Mouse (Mus musculus): Measurements from ENCODE around the gene Pappa. TPM values are rescaled to one million over a fixed set of nuclear protein-coding genes. Genes with fewer than 3 reads are reported as not detected.
A peak's percentile ranks its signal among the peaks of the same experiment; 100 is the strongest.

Pappa gene
- polyA plus RNA-seq, 2 experiments = 1.7 TPM

DNA sequence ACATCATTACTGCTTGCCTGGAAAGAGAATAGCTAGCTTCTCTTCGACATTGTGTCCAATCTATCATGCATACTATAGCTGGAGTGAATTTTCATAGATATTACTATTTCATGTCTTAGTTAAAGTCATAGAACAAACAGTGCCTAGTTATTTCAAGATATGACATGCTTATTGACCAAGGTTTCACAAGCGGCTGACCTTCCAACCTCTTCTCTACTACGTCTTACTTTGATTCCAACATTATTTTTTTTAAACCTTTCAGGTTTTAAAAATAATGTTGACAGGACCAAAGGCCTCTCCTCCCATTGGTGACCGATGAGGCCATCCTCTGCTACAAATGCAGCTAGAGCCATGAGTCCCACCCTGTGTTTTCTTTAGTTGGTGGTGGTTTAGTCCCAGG, 255.5 kb downstream of the Pappa start:
- no peaks in the 10 kb centered on the region for H3K4me1 ChIP-seq (ENCODE audit: control insufficient read depth, insufficient read depth, low read length)
- no peaks in the 10 kb centered on the region for H3K9me3 ChIP-seq (ENCODE audit: control insufficient read depth, low read length)
- no peak overlapping the region for H3K4me2 ChIP-seq (replicated peaks; ENCODE audit: low read depth, low read length, severe bottlenecking)
- TF ChIP-seq POLR2A (IDR thresholded peaks at IDR 0.05; ENCODE audit: borderline replicate concordance, extremely low read depth, insufficient read depth, insufficient read length) = no peak
- no peaks in the 10 kb centered on the region for H3K36me3 ChIP-seq (ENCODE audit: control insufficient read depth, insufficient read depth, low read length)
- H3K4me3 ChIP-seq (replicated peaks; ENCODE audit: low read length) = no peak overlapping the region
- no peaks in the 10 kb centered on the region for H3K27me3 ChIP-seq (ENCODE audit: control insufficient read depth, insufficient read depth, low read length)
- no peak overlapping the region for H3K27ac ChIP-seq (replicated peaks; ENCODE audit: low read depth, low read length)
- no peak overlapping the region for H3K9ac ChIP-seq (ENCODE audit: low read depth, low read length, severe bottlenecking)
- 89% methylated on average over 4 of the region's 4 CpGs for WGBS
- no peak for ATAC-seq (ENCODE audit: low FRiP score, low read depth)
- DNase-seq (ENCODE audit: low spot score) = no peak

DNA sequence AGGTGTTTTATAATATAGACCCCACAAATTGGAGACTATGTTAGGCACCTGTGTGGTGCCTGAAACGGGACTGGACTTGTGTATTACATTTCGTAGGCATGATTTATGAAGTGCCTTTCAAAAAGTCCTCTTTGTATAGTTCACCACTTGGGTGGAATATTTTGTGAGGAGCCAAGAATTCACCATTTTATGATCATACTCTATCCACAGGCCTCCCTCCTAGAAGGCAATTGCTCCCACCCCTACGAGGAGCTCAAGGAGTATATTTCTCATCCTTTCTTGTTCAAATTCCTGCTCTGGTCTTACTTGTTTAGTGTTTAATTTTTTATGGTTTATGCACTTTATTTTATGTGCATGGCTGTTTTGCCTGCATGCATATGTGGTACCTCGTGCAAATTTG, 259.1 kb downstream of the Pappa start:
- DNase-seq (ENCODE audit: low spot score) = no peak
- no peak overlapping the region for H3K4me3 ChIP-seq (replicated peaks; ENCODE audit: low read length)
- no peak overlapping the region for H3K27ac ChIP-seq (replicated peaks; ENCODE audit: low read depth, low read length)
- no peaks in the 10 kb centered on the region for H3K36me3 ChIP-seq (ENCODE audit: control insufficient read depth, insufficient read depth, low read length)
- peak; percentile 53; the same call in 1 of the 2 replicates for ATAC-seq (ENCODE audit: low FRiP score, low read depth)
- 49% methylated on average over 4 of the region's 4 CpGs for WGBS
- H3K27me3 ChIP-seq (ENCODE audit: control insufficient read depth, insufficient read depth, low read length) = no peaks in the 10 kb centered on the region
- no peak for TF ChIP-seq POLR2A (IDR thresholded peaks at IDR 0.05; ENCODE audit: borderline replicate concordance, extremely low read depth, insufficient read depth, insufficient read length)
- H3K4me2 ChIP-seq (replicated peaks; ENCODE audit: low read depth, low read length, severe bottlenecking) = no peak overlapping the region
- H3K9ac ChIP-seq (ENCODE audit: low read depth, low read length, severe bottlenecking) = no peak overlapping the region
- no peaks in the 10 kb centered on the region for H3K9me3 ChIP-seq (ENCODE audit: control insufficient read depth, low read length)
- no peaks in the 10 kb centered on the region for H3K4me1 ChIP-seq (ENCODE audit: control insufficient read depth, insufficient read depth, low read length)

DNA sequence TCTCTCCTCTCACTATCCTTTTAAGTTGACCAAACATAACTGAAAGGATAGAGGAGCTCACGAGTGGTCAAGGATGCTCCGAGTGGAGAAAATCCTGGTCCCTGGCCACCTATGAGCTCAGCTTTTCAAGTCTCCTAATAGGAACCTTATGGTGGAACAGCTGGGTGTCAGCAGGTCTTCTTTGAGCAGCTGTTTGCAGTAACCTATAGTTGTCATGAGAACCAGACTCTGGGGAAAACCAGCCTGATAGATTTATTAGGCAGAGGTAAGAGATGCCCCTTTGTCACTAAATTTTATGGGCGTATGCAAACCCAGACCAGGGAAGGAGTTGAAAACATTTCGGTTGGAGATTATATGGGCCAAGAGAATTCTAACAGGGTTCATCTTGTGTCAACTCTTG, 267.0 kb downstream of the Pappa start:
- WGBS = 23% methylated on average over 4 of the region's 4 CpGs
- Histone ChIP-seq H3K4me1 (ENCODE audit: control insufficient read depth, insufficient read depth, low read length) (no peaks in the 10 kb centered on the region), H3K27ac (replicated peaks; ENCODE audit: low read depth, low read length) (no peak overlapping the region), H3K27me3 (ENCODE audit: control insufficient read depth, insufficient read depth, low read length) (no peaks in the 10 kb centered on the region), H3K4me3 (replicated peaks; ENCODE audit: low read length) (no peak overlapping the region), H3K9me3 (ENCODE audit: control insufficient read depth, low read length) (no peaks in the 10 kb centered on the region), H3K36me3 (ENCODE audit: control insufficient read depth, insufficient read depth, low read length) (no peaks in the 10 kb centered on the region), H3K4me2 (replicated peaks; ENCODE audit: low read depth, low read length, severe bottlenecking) (no peak overlapping the region), H3K9ac (ENCODE audit: low read depth, low read length, severe bottlenecking) (no peak overlapping the region)
- DNase-seq (ENCODE audit: low spot score) = peak; percentile 26
- ATAC-seq (ENCODE audit: low FRiP score, low read depth) = peak; percentile 47; the same call in 1 of the 2 replicates
- TF ChIP-seq POLR2A (IDR thresholded peaks at IDR 0.05; ENCODE audit: borderline replicate concordance, extremely low read depth, insufficient read depth, insufficient read length) = no peak

DNA sequence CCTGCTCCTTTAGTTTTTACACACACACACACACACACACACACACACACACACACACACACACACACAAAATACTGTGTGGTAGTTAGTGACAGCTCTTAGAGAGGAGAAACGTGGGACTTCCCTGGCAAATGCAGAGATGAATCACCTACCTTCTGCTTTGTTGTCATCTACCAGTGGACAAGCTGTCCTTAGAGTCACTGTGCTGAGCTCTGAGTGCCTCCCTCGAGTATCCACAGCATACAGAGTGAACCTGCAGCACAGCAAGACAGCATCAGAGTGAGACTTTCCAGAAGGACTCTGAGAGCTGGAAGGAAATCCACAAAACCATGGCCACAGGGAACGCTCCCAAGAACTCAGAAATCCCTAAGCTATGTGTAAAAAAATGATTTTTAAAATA, 272.8 kb downstream of the Pappa start:
- ATAC-seq (ENCODE audit: low FRiP score, low read depth) (no peak), DNase-seq (ENCODE audit: low spot score) (no peak)
- Histone ChIP-seq H3K4me2 (replicated peaks; ENCODE audit: low read depth, low read length, severe bottlenecking) (no peak overlapping the region), H3K27me3 (ENCODE audit: control insufficient read depth, insufficient read depth, low read length) (no peaks in the 10 kb centered on the region), H3K9ac (ENCODE audit: low read depth, low read length, severe bottlenecking) (no peak overlapping the region), H3K27ac (replicated peaks; ENCODE audit: low read depth, low read length) (no peak overlapping the region), H3K36me3 (ENCODE audit: control insufficient read depth, insufficient read depth, low read length) (no peaks in the 10 kb centered on the region), H3K4me3 (replicated peaks; ENCODE audit: low read length) (no peak overlapping the region), H3K9me3 (ENCODE audit: control insufficient read depth, low read length) (no peaks in the 10 kb centered on the region), H3K4me1 (ENCODE audit: control insufficient read depth, insufficient read depth, low read length) (no peaks in the 10 kb centered on the region)
- WGBS = 64% methylated on average over 3 of the region's 3 CpGs
- TF ChIP-seq POLR2A (IDR thresholded peaks at IDR 0.05; ENCODE audit: borderline replicate concordance, extremely low read depth, insufficient read depth, insufficient read length) = no peak

DNA sequence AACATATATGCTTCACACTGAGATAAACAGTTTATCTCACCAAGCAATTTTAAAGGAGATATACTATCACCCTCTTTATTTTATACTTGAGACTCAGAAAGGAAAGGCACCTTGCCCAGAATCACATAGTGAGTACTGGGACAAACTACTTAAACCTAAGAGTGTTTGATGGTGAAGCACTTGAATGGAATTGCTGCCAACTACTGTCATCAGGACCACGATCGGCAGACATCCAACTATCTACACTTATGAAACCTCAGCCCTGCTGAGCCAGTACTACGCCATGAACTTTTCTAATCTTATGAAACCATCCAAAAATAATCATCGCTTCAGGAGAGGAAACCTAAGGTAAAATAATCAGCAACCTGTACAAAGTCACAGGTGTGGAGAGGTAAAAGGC, 275.5 kb downstream of the Pappa start:
- 94% methylated on average over 4 of the region's 4 CpGs for WGBS

DNA sequence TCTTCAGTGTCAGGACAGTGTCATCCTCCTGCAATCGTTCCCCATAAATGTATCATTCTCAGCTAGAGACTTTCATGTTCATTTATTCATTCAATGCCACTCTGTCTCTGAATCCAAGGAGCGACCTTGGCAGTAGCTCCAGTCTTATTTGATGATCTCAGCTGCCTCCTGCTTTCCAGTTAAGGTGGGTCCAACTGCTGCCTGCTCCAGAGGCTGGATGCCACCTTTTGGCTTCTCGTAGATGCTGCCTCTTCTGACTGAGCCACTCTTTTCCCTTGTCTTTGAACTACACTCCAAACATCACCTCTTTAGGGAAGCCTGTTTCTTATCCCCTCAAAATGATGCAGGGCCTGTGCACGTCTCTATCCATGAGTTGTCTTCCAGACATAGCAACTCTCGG, 278.3 kb downstream of the Pappa start:
- H3K4me2 ChIP-seq (replicated peaks; ENCODE audit: low read depth, low read length, severe bottlenecking) = no peak overlapping the region

More for the DNA sequence above, 275.5 kb downstream of the Pappa start:
- H3K27me3 ChIP-seq (ENCODE audit: control insufficient read depth, insufficient read depth, low read length) = no peaks in the 10 kb centered on the region
- no peaks in the 10 kb centered on the region for H3K9me3 ChIP-seq (ENCODE audit: control insufficient read depth, low read length)
- H3K36me3 ChIP-seq (ENCODE audit: control insufficient read depth, insufficient read depth, low read length) = no peaks in the 10 kb centered on the region
- DNase-seq (ENCODE audit: low spot score) (no peak), ATAC-seq (ENCODE audit: low FRiP score, low read depth) (no peak)
- H3K4me3 ChIP-seq (replicated peaks; ENCODE audit: low read length) = no peak overlapping the region
- no peak for TF ChIP-seq POLR2A (IDR thresholded peaks at IDR 0.05; ENCODE audit: borderline replicate concordance, extremely low read depth, insufficient read depth, insufficient read length)
- H3K27ac ChIP-seq (replicated peaks; ENCODE audit: low read depth, low read length) = no peak overlapping the region
- H3K9ac ChIP-seq (ENCODE audit: low read depth, low read length, severe bottlenecking) = no peak overlapping the region
- H3K4me2 ChIP-seq (replicated peaks; ENCODE audit: low read depth, low read length, severe bottlenecking) = no peak overlapping the region
- H3K4me1 ChIP-seq (ENCODE audit: control insufficient read depth, insufficient read depth, low read length) = peaks cover 14% of the 10 kb centered on the region

More for the DNA sequence above, 278.3 kb downstream of the Pappa start:
- H3K9me3 ChIP-seq (ENCODE audit: control insufficient read depth, low read length) = no peaks in the 10 kb centered on the region
- H3K27me3 ChIP-seq (ENCODE audit: control insufficient read depth, insufficient read depth, low read length) = no peaks in the 10 kb centered on the region
- H3K4me3 ChIP-seq (replicated peaks; ENCODE audit: low read length) = no peak overlapping the region
- no peak for TF ChIP-seq POLR2A (IDR thresholded peaks at IDR 0.05; ENCODE audit: borderline replicate concordance, extremely low read depth, insufficient read depth, insufficient read length)
- 63% methylated on average over 5 of the region's 5 CpGs for WGBS
- DNase-seq (ENCODE audit: low spot score) = no peak
- peaks cover 14% of the 10 kb centered on the region for H3K4me1 ChIP-seq (ENCODE audit: control insufficient read depth, insufficient read depth, low read length)
- H3K27ac ChIP-seq (replicated peaks; ENCODE audit: low read depth, low read length) = 0 out of 2 replicates have a peak overlapping the region, but pooled peaks have one; percentile 28
- no peak; the same call in 1 of the 2 replicates for ATAC-seq (ENCODE audit: low FRiP score, low read depth)
- H3K36me3 ChIP-seq (ENCODE audit: control insufficient read depth, insufficient read depth, low read length) = no peaks in the 10 kb centered on the region
- H3K9ac ChIP-seq (ENCODE audit: low read depth, low read length, severe bottlenecking) = no peak overlapping the region

Data from limb, embryonic 14.5 days (tissue).